Mouse (Mus musculus) cerebellum, adult 9-11 months (tissue): Measurements from ENCODE around the gene Aqr.

Source experiments
- DNase-seq: peaks from one replicate; pipeline ENCODE4 v3.0.0; 2022

The Aqr gene

DNA sequence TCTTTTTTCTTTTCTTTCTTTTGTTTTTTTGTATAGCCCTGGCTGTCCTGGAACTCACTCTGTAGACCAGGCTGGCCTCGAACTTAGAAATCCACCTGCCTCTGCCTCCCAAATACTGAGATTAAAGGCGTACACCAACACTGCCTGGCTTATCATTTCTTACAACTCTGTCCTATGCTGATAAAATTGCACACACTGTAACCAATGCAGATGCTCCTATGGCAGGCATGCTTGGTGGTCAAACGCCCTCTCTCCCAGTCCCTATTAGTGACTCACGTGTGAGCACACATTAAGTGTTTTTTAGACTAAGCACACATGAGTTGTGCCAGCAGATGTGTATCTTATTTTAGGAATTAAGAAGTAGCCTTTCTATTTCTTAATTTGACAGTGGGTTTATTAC is 53.5 kb downstream of the Aqr start:
- no peak for DNase-seq

- DNase-seq, result no peak
These were observed 56.2 kb downstream of the Aqr start for GRCm38 (mm10) chr2:114130657-114131056.

DNA sequence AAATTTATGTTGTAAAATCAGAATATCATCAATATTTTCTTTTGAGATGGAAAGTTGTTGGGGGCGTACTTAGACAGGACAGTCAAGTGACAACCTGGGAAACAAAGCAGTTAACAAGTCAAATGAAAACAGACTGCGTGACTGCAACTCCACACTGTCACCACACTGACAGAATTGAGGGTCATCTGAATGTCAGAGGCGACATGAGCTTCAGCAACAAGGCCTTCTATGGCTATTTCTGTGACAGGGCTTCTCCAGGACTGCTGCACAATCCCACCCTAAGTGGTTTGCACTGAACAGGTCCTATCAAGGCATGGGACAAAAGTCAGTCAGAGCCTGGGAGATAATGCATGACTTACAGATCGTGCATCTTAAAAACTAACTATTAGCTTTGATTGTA is 63.5 kb downstream of the Aqr start:
- DNase-seq, result no peak

- no peak for DNase-seq
These were observed 67.4 kb downstream of the Aqr start for GRCm38 (mm10) chr2:114119451-114119850.

DNA sequence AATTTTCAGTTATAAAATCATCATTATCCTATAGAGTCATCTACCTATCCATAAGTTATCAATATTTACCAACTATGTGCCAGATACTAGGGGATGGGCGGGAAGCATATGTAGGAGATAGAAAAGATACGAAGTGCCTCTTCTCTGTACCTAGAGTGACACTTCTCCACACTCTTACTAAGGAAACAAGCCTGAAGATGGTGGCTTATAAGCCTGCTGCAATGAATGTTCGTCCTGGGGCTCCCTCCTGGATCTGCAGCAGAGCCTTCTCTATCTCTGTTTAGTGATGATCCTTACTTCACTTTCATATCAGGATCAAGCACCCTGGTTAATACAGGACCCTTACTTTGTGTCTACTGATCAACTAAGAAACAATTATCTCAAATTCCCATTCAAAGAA is 69.2 kb downstream of the Aqr start:
- no peak for DNase-seq

DNA sequence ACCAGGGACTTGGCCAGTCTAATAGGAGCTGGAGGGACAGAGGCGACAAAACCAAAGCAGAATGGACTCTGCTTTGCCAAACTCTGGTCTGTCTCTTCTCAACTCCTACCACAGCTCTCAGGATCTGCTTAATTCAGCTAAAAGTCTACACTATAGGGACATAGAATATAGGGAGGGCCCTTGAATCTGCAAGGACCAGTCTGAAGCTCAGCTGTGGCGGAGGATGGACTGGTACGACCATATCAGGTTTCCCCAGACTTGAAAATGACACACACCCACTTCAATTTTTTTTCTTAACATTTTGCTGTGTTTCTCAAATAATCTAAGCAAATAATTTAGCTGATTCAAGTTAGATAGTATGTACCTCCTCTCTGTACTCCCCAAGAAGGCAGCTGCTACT is 69.6 kb downstream of the Aqr start:
- no peak for DNase-seq

- no peak for DNase-seq
These were observed 71.3 kb downstream of the Aqr start for GRCm38 (mm10) chr2:114115563-114115962.

DNA sequence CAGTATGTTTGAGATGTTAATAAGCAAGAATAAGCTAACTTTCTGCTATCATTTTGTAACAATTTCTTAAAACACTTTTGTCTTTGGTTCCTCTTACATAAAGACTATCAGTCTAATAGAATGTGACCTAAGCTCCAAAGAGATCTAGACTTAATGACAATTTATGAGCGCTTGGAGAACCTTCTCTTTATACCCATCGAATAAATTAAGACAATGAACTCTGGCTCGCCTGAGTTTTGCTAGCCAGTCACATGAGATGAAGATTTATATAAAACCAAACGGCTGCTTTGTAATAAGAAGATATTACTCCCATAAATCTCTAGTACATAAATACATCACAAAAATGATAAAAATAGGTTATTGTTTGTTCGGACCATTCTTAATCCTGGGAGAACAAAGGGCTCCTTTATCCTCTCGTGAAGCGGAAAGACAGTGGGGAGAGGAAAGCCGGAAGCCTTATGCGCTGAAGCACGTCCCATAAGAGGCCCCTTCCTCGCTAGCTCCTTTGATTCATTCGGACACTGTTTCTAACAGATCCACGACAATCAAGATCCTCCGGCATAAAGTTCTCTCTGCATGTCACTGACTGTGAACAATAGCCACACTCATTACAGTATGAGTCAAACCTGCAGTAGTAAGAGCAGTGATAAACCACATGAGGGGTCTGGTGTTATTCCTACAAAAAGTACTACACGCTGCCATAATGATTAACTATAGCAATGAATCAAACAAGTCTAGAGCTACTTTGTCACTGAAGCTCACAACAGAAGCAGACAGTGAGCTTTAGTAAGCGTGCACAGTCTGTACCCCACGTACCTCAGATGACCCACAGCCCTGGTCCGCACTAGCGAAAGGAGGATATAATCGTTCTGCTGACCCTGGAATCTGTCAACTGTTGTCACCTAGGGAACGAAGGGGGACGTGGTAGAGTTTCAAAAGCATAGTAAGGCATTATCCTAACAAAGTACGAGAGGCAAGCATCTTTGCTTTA is 79.2 kb downstream of the Aqr start:
- no peak for DNase-seq

GRCm38 (mm10) chr2:114106383-114106782 is 80.4 kb downstream of the Aqr start:
- DNase-seq, result no peak

DNA sequence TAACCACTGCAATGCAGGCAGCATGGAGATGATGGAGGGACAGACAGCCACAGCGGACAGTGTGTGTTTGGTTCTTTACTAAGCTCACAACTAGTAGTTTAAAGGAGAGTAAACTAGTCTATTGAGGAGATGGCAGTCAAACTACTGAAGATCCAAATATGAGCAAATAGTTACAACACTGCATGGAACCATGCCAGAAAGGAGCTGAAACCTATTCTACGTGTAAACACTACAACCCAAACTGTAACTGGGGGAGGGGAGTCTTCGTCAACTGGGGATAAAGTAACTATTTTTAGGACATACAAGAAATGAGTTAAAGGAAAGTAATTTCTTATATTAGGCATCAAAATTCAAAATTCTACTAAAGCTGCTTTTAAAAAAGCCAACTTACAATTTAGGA is 84.4 kb downstream of the Aqr start:
- no peak for DNase-seq

- DNase-seq, result no peak
These were observed 86.0 kb downstream of the Aqr start for GRCm38 (mm10) chr2:114100834-114101233.

- no peak for DNase-seq
These were observed 87.0 kb downstream of the Aqr start for GRCm38 (mm10) chr2:114099816-114100215.

GRCm38 (mm10) chr2:114099109-114099508 is 87.7 kb downstream of the Aqr start:
- DNase-seq, result no peak

- DNase-seq, result no peak
These were observed 89.2 kb downstream of the Aqr start for GRCm38 (mm10) chr2:114097627-114098026.

DNA sequence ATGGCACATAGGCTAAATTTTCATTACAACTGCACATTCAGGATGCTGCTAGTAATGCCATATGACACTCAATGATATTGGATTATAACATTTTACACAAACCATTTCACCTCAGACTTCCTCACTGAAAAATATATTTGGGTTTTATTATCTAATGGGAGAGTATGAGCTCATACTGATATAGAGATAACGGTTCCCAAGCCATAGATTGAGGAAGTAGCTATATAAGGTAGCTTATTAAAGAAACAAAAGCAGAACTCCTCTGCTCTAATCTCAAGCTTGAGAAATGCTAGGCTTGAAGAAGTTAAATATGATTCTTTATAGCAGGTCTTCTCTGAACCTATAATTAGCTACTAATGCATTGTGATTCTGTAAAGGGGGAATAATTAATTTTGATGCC is 90.3 kb downstream of the Aqr start:
- no peak for DNase-seq

DNA sequence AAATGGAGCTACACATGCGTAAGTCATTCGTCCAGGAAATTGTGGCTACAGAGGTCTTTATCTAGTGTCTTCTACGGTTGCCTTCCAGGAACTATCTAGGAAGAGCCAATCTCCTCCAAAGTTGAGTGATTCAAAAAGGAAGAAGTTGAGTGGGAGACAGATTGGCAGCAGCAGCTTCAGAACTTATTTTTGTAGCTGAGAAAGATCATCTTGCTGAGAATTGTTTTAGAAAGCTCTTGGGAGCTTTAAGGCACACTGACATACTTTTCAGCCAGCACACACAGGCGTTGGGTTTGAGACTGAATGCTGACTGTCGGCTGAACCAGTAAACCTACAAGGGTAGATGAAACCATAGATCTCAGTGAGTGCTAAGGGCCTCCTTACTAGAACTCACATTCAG is 91.5 kb downstream of the Aqr start:
- no peak for DNase-seq

- no peak for DNase-seq
These were observed 92.1 kb downstream of the Aqr start for GRCm38 (mm10) chr2:114094696-114095095.

GRCm38 (mm10) chr2:114093577-114093976 is 93.2 kb downstream of the Aqr start:
- DNase-seq, result no peak

GRCm38 (mm10) chr2:114089862-114090261 is 97.0 kb downstream of the Aqr start:
- DNase-seq, result peak; percentile 10

GRCm38 (mm10) chr2:114087271-114087670 is 99.6 kb downstream of the Aqr start:
- no peak for DNase-seq

- DNase-seq, result no peak
These were observed 114.9 kb downstream of the Aqr start for GRCm38 (mm10) chr2:114071876-114072275.

DNA sequence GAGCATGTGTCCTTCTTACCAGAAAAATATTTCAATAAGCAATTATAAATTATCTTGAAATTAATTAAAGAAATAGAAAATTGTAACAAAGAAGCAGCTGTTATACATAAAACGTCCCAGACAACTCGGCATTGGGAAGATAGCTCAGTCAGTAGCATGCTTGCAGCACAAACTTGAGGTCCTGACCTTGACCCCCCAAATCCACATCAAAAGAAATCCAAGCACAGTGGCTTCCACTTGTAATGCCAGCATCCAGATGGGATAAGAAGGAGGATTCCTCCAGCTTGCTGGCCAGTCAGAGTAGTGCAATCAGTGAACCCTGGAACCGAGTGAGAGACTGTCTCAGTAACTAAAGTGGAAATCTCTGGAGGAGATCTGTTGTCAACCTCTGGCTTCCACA is 120.6 kb downstream of the Aqr start:
- DNase-seq, result no peak

- no peak for DNase-seq
These were observed 122.8 kb downstream of the Aqr start for GRCm38 (mm10) chr2:114064004-114064403.

DNA sequence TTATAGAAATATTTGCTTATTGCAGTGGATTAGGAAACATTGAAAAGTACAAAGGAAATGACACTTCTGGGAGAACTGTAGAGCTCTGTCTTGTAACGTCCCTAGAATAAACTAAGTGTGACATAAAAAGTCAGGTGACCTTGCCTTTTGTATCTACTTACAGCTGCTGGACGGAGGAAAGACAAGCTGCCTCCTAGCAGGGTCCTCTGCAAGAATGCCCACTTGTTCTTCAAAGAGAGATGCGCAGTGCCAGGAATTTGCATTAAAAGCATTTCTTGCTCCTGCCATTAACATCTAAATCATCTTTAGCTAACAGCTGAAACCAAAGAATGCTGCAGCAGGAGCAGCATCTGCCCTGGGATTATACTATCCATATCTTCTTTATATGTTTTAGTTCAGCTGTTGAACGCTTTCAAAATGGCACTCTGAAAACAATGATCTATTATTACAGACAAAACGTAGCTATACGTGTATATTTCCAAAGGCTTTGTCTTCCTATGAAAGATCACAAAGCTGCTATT is 126.7 kb downstream of the Aqr start:
- no peak for DNase-seq

DNA sequence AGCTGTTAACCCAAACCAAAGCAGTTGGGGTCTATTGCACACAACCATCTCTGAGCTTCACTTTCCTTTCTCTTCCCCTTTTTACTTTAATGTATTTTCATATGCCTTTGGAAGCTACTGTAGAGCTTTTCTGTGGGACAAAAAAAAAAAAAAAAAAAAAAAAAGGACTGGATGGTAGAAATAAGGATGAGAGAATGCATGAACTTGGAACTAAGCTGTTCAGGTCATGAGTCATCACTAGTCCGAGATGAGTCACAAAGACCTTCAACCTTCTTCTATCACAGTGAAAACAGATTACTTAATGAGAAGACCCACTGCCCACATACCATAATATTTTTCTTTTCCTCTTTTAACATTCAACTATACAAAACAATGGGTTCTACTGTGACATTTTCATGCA is 127.2 kb downstream of the Aqr start:
- DNase-seq, result no peak
